8 mouse cellular contexts compared by ENCODE assay signal in the genomic region with DNA sequence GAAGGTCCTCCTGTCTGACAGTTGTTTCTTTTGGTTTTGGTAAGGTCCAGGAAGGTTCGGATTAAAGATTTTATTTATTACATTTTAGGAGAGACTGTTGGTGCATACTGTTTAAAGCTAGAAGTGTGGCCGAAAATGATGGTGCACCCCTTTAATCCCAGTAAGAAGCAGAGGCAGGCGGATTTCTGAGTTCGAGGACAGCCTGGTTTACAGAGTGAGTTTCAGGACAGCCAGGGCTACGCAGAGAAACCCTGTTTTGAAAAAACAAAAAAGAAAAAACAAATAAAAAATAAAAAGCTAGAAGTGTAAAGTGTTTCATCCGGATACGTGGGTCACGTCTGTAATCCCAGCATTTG. TPM values are rescaled to one million over a fixed set of nuclear protein-coding genes. Genes with fewer than 3 reads are reported as not detected.
A peak's percentile ranks its signal among the peaks of the same experiment; 100 is the strongest.
DNase-seq lines count a peak whose midpoint lies in the region; ATAC-seq and TF ChIP-seq lines count a peak whose summit lies in the region.

No protein-coding gene starts in this region.

- no peaks in the 10 kb centered on the region for H3K36me3 ChIP-seq in kidney, postnatal 0 days (ENCODE audit: insufficient read depth, low read length)
- no peaks in the 10 kb centered on the region; the same call in 1 of the 2 replicates for H3K36me3 ChIP-seq in embryonic facial prominence, embryonic 11.5 days (replicated peaks; ENCODE audit: control insufficient read depth, insufficient read depth, low read depth, low read length)
- H3K36me3 ChIP-seq in intestine, embryonic 15.5 days, result no peaks in the 10 kb centered on the region
- H3K36me3 ChIP-seq in midbrain, postnatal 0 days (ENCODE audit: insufficient read depth, low read length), result no peaks in the 10 kb centered on the region

- H3K4me3 ChIP-seq in kidney, postnatal 0 days (replicated peaks; ENCODE audit: low read depth, low read length), result peak overlapping the region; percentile 60
- peak overlapping the region; percentile 67 for H3K4me3 ChIP-seq in embryonic facial prominence, embryonic 11.5 days (ENCODE audit: low read depth, low read length)
- H3K4me3 ChIP-seq in intestine, embryonic 15.5 days (replicated peaks), result peak overlapping the region; percentile 58
- H3K4me3 ChIP-seq in midbrain, postnatal 0 days (ENCODE audit: low read depth, low read length), result peak overlapping the region; percentile 51

- ATAC-seq in kidney, postnatal 0 days (replicated peaks; ENCODE audit: low FRiP score, low read depth), result 0 out of 2 replicates have a peak, but pooled peaks have one; percentile 8
- ATAC-seq in embryonic facial prominence, embryonic 11.5 days (replicated peaks; ENCODE audit: insufficient number of reproducible peaks, low FRiP score, low TSS enrichment, low read depth), result no peak
- peak; percentile 60 for ATAC-seq in intestine, embryonic 15.5 days
- ATAC-seq in midbrain, postnatal 0 days (ENCODE audit: low FRiP score), result peak; percentile 62

- H3K9ac ChIP-seq in kidney, postnatal 0 days (ENCODE audit: low read depth, low read length), result peak overlapping the region; percentile 72; the same call in 1 of the 2 replicates
- peak overlapping the region; percentile 62; the same call in 1 of the 2 replicates for H3K9ac ChIP-seq in embryonic facial prominence, embryonic 11.5 days (replicated peaks; ENCODE audit: low read length)
- H3K9ac ChIP-seq in intestine, embryonic 15.5 days, result peak overlapping the region; percentile 63; the same call in 1 of the 2 replicates
- no peak overlapping the region; the same call in 1 of the 2 replicates for H3K9ac ChIP-seq in midbrain, postnatal 0 days (replicated peaks; ENCODE audit: low read length, poor library complexity, severe bottlenecking)

- peak overlapping the region; percentile 62 for H3K4me2 ChIP-seq in kidney, postnatal 0 days (ENCODE audit: low read length)
- peak overlapping the region; percentile 2; the same call in 1 of the 2 replicates for H3K4me2 ChIP-seq in embryonic facial prominence, embryonic 11.5 days (ENCODE audit: low read depth, low read length)
- peak overlapping the region; percentile 50 for H3K4me2 ChIP-seq in intestine, embryonic 15.5 days (replicated peaks)
- peak overlapping the region; percentile 57 for H3K4me2 ChIP-seq in midbrain, postnatal 0 days (ENCODE audit: low read depth, low read length, poor library complexity, severe bottlenecking)

- DNase-seq in kidney, postnatal 0 days (ENCODE audit: low spot score), result no peak
- no peak for DNase-seq in kidney, postnatal 4 days
- no peak for DNase-seq in embryonic facial prominence, embryonic 11.5 days (ENCODE audit: low spot score)
- DNase-seq in midbrain, postnatal 0 days (ENCODE audit: low spot score), result no peak
- no peak for DNase-seq in B cell, adult 2 months
- no peak for DNase-seq in left cerebral cortex, adult 8-10 months (ENCODE audit: low spot score in 2 of 2)
- no peak for DNase-seq in adrenal gland, postnatal 25 days

- no peaks in the 10 kb centered on the region for H3K27me3 ChIP-seq in kidney, postnatal 0 days (ENCODE audit: insufficient read depth, low read length)
- no peaks in the 10 kb centered on the region for H3K27me3 ChIP-seq in embryonic facial prominence, embryonic 11.5 days (ENCODE audit: control insufficient read depth, insufficient read depth, low read length)
- H3K27me3 ChIP-seq in intestine, embryonic 15.5 days (replicated peaks), result no peaks in the 10 kb centered on the region
- no peaks in the 10 kb centered on the region for H3K27me3 ChIP-seq in midbrain, postnatal 0 days (ENCODE audit: insufficient read depth, low read length)

- H3K4me1 ChIP-seq in kidney, postnatal 0 days (replicated peaks; ENCODE audit: insufficient read depth, low read length), result no peaks in the 10 kb centered on the region
- no peaks in the 10 kb centered on the region for H3K4me1 ChIP-seq in embryonic facial prominence, embryonic 11.5 days (ENCODE audit: control insufficient read depth, insufficient read depth, low read length)
- no peaks in the 10 kb centered on the region for H3K4me1 ChIP-seq in intestine, embryonic 15.5 days (replicated peaks)
- no peaks in the 10 kb centered on the region for H3K4me1 ChIP-seq in midbrain, postnatal 0 days (ENCODE audit: insufficient read depth, low read length)

- H3K9me3 ChIP-seq in kidney, postnatal 0 days (replicated peaks; ENCODE audit: low read length), result no peaks in the 10 kb centered on the region
- H3K9me3 ChIP-seq in embryonic facial prominence, embryonic 11.5 days (replicated peaks; ENCODE audit: control insufficient read depth, low read length), result no peaks in the 10 kb centered on the region
- no peaks in the 10 kb centered on the region for H3K9me3 ChIP-seq in intestine, embryonic 15.5 days
- no peaks in the 10 kb centered on the region for H3K9me3 ChIP-seq in midbrain, postnatal 0 days (ENCODE audit: low read length)

- TF ChIP-seq CTCF in kidney, postnatal 0 days (IDR thresholded peaks at IDR 0.05; ENCODE audit: low read depth), result no peak
- TF ChIP-seq CTCF in midbrain, postnatal 0 days (IDR thresholded peaks at IDR 0.05), result no peak

- H3K27ac ChIP-seq in kidney, postnatal 0 days, result peak overlapping the region; percentile 81; the same call in 1 of the 2 replicates
- H3K27ac ChIP-seq in embryonic facial prominence, embryonic 11.5 days (replicated peaks; ENCODE audit: low read depth, low read length), result no peak overlapping the region
- H3K27ac ChIP-seq in intestine, embryonic 15.5 days, result no peak overlapping the region
- H3K27ac ChIP-seq in midbrain, postnatal 0 days (ENCODE audit: low read depth, low read length), result 0 out of 2 replicates have a peak overlapping the region, but pooled peaks have one; percentile 47

- 33% methylated on average over 8 of the region's 8 CpGs for WGBS in kidney, postnatal 0 days
- 34% methylated on average over 8 of the region's 8 CpGs for WGBS in embryonic facial prominence, embryonic 11.5 days
- WGBS in intestine, embryonic 15.5 days, result 32% methylated on average over 8 of the region's 8 CpGs
- 36% methylated on average over 8 of the region's 8 CpGs for WGBS in midbrain, postnatal 0 days

RNA-seq across cellular contexts. Expression of a gene that starts 0.3 kb away (rescaled TPM):
- polyA plus RNA-seq in kidney, postnatal 0 days (2015; fragmentation: Nextera tagmentation; extraction: Ambion mirVana), result 43.2 and 45.8 TPM in 2 replicates
- polyA plus RNA-seq in embryonic facial prominence, embryonic 11.5 days (2014; fragmentation: Nextera tagmentation; extraction: Ambion mirVana), result 68.2 and 74.6 TPM in 2 replicates
- polyA plus RNA-seq in intestine, embryonic 15.5 days (2015; fragmentation: Nextera tagmentation; extraction: Ambion mirVana), result 41.5 and 42.6 TPM in 2 replicates
- 22.6 and 30.4 TPM in 2 replicates for total RNA-seq in midbrain, postnatal 0 days (2014; rRNA removed)
- 56.2 and 57.4 TPM in 2 replicates for polyA plus RNA-seq in midbrain, postnatal 0 days (2015; fragmentation: Nextera tagmentation; extraction: Ambion mirVana)
- total RNA-seq in left cerebral cortex, adult 8-10 months (2022), result 10 to 100 TPM; 39.4 to 47.4 (median 43.8) TPM
- 34.5 and 40.5 TPM in 2 replicates for total RNA-seq in adrenal gland, postnatal 25 days (2021)

RNA-seq across cellular contexts. Expression of a gene that starts 17.6 kb away (rescaled TPM):
- 0.20 and 0.28 TPM in 2 replicates for polyA plus RNA-seq in kidney, postnatal 0 days (2015; fragmentation: Nextera tagmentation; extraction: Ambion mirVana)
- polyA plus RNA-seq in embryonic facial prominence, embryonic 11.5 days (2014; fragmentation: Nextera tagmentation; extraction: Ambion mirVana), result 0.54 and 0.79 TPM in 2 replicates
- 0.23 and 0.30 TPM in 2 replicates for polyA plus RNA-seq in intestine, embryonic 15.5 days (2015; fragmentation: Nextera tagmentation; extraction: Ambion mirVana)
- total RNA-seq in midbrain, postnatal 0 days (2014; rRNA removed), result 1.8 and 2.6 TPM in 2 replicates
- polyA plus RNA-seq in midbrain, postnatal 0 days (2015; fragmentation: Nextera tagmentation; extraction: Ambion mirVana), result 1.1 and 1.5 TPM in 2 replicates
- 1 to 10 TPM in 1 of 4 experiments, under 1 TPM in 3; 0.27 to 1.1 (median 0.50) TPM for total RNA-seq in left cerebral cortex, adult 8-10 months (2022)
- 0.30 TPM in 1 of 2 replicates, not detected in the other for total RNA-seq in adrenal gland, postnatal 25 days (2021)

RNA-seq across cellular contexts. Expression of a gene that starts 21.1 kb away (rescaled TPM):
- 102 and 123 TPM in 2 replicates for polyA plus RNA-seq in kidney, postnatal 0 days (2015; fragmentation: Nextera tagmentation; extraction: Ambion mirVana)
- polyA plus RNA-seq in embryonic facial prominence, embryonic 11.5 days (2014; fragmentation: Nextera tagmentation; extraction: Ambion mirVana), result 128 and 157 TPM in 2 replicates
- polyA plus RNA-seq in intestine, embryonic 15.5 days (2015; fragmentation: Nextera tagmentation; extraction: Ambion mirVana), result 88.6 and 101 TPM in 2 replicates
- 12.3 and 17.6 TPM in 2 replicates for total RNA-seq in midbrain, postnatal 0 days (2014; rRNA removed)
- polyA plus RNA-seq in midbrain, postnatal 0 days (2015; fragmentation: Nextera tagmentation; extraction: Ambion mirVana), result 109 and 115 TPM in 2 replicates
- 10 to 100 TPM; 12.1 to 25.0 (median 17.5) TPM for total RNA-seq in left cerebral cortex, adult 8-10 months (2022)
- 42.9 and 106 TPM in 2 replicates for total RNA-seq in adrenal gland, postnatal 25 days (2021)

RNA-seq across cellular contexts. Expression of a gene that starts 25.2 kb away (rescaled TPM):
- 520 and 562 TPM in 2 replicates for polyA plus RNA-seq in kidney, postnatal 0 days (2015; fragmentation: Nextera tagmentation; extraction: Ambion mirVana)
- polyA plus RNA-seq in embryonic facial prominence, embryonic 11.5 days (2014; fragmentation: Nextera tagmentation; extraction: Ambion mirVana), result 475 and 478 TPM in 2 replicates
- 476 and 498 TPM in 2 replicates for polyA plus RNA-seq in intestine, embryonic 15.5 days (2015; fragmentation: Nextera tagmentation; extraction: Ambion mirVana)
- 235 and 284 TPM in 2 replicates for total RNA-seq in midbrain, postnatal 0 days (2014; rRNA removed)
- polyA plus RNA-seq in midbrain, postnatal 0 days (2015; fragmentation: Nextera tagmentation; extraction: Ambion mirVana), result 271 and 278 TPM in 2 replicates
- total RNA-seq in left cerebral cortex, adult 8-10 months (2022), result 100 to 1,000 TPM; 116 to 169 (median 143) TPM
- 351 and 386 TPM in 2 replicates for total RNA-seq in adrenal gland, postnatal 25 days (2021)

RNA-seq across cellular contexts. Expression of a gene that starts 30.1 kb away (rescaled TPM):
- 13.9 and 15.3 TPM in 2 replicates for polyA plus RNA-seq in kidney, postnatal 0 days (2015; fragmentation: Nextera tagmentation; extraction: Ambion mirVana)
- polyA plus RNA-seq in embryonic facial prominence, embryonic 11.5 days (2014; fragmentation: Nextera tagmentation; extraction: Ambion mirVana), result 9.5 and 15.2 TPM in 2 replicates
- polyA plus RNA-seq in intestine, embryonic 15.5 days (2015; fragmentation: Nextera tagmentation; extraction: Ambion mirVana), result 8.5 and 9.2 TPM in 2 replicates
- 0.33 TPM in 1 of 2 replicates, not detected in the other for total RNA-seq in midbrain, postnatal 0 days (2014; rRNA removed)
- polyA plus RNA-seq in midbrain, postnatal 0 days (2015; fragmentation: Nextera tagmentation; extraction: Ambion mirVana), result 1.6 and 2.6 TPM in 2 replicates
- total RNA-seq in left cerebral cortex, adult 8-10 months (2022), result not detected
- 0.49 TPM in 1 of 2 replicates, not detected in the other for total RNA-seq in adrenal gland, postnatal 25 days (2021)

Comparison
In these comparisons a context has a peak if more than half of its experiments do, and no peak if none do; other contexts are left out.
1. H3K27ac ChIP-seq: peak in kidney, postnatal 0 days (single experiment) and midbrain, postnatal 0 days (single experiment); none in embryonic facial prominence, embryonic 11.5 days (single experiment) and intestine, embryonic 15.5 days (single experiment).
2. H3K4me2 ChIP-seq: peak in every context shown above with its lines; median percentile 62 in kidney, postnatal 0 days; 57 in midbrain, postnatal 0 days; 50 in intestine, embryonic 15.5 days; 2 in embryonic facial prominence, embryonic 11.5 days.
3. Peak in every context shown above with its lines, with median percentiles within 50 percentile points of each other: H3K4me3 ChIP-seq.